Mouse (Mus musculus): Measurements from ENCODE around the gene Rapgef1.

DNA sequence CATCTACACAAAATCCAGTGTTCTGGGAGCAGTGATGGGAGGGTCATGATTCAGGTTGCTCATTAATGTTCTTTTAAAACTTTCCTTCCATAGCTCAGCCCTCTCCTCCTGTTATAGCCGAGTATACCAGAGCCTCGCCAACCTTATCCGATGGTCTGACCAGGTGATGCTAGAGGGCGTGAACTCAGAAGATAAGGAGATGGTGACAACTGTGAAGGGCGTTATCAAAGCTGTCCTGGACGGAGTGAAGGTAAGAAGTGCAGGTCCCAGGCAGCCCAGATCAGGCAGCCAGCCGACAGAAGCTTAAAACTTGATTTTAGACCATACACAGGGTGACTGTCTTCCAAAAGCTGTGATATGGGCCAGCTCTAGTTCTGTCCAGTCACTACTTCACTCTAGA, 69.5 kb downstream of the Rapgef1 start:
- TF ChIP-seq POLR2A (IDR thresholded peaks at IDR 0.05; ENCODE audit: control insufficient read depth, extremely low read depth, insufficient read depth, low read length, poor library complexity) (no peak), CTCF (IDR thresholded peaks at IDR 0.05; ENCODE audit: borderline replicate concordance, control insufficient read depth, extremely low read depth, insufficient read depth, low read length, poor library complexity) (no peak)

Data from thymus, adult 2 months (tissue).